Mouse (Mus musculus) bone marrow macrophage, adult 2 months (primary cell): Measurements from ENCODE around the gene Ubash3a.
A peak's percentile ranks its signal among the peaks of the same experiment; 100 is the strongest.

Experiments
- CTCF ChIP-seq: IDR thresholded peaks from 2 replicates; pipeline ENCODE4 v1.5.1; 2012; ENCODE audit warnings: low read depth, mild to moderate bottlenecking, low read length, moderate library complexity
- POLR2A ChIP-seq: IDR thresholded peaks from 2 replicates; pipeline ENCODE4 v1.6.1; 2012; ENCODE audit warnings: mild to moderate bottlenecking, low read depth, low read length, borderline replicate concordance

DNA sequence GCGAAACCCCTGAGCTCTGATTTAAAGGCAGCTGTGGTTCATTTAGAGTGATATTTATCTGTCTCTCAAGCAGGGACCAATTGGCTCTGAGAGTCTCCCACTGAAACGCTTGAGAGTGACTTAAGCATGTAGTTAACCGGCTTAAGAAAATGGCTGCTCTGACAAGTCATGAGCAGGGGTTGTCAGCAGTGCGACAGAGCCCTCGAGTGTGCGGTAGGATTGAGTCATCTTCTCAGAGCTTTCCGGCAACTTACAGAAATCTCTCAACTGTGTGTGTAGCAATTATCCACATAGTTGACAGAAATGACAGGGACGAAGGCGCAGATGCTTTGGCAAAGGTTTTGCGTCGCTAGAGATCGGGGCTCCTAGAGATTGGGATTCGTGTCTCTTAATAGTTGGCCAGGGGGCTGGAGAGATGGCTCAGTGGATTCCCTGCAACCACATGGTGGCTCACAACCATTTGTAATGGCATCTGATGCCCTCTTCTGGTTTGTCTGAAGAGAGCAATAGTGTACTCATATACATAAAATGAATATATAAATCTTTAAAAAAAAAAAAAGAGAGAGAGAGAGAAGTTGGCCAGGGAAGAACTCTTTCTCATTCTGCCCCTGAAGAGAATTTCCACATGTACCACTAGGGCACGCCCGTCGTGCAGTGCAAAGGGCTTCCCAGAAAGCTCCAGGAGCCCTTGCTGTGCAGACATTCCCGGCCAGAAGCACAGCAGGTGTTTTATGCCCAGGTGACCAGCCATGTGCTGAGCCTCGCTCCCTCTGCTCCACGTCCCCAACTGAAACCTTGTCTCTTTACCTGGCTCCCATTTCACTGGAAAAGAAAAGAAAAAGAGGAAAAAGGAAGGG, 74.4 kb downstream of the Ubash3a start:
- TF ChIP-seq POLR2A (no peak), CTCF (peak; percentile 17; the same call in 1 of the 2 replicates)
